Mouse (Mus musculus) megakaryocyte, adult 5-6 weeks (primary cell): ENCODE results near the gene Pdlim7. TPM values are rescaled to one million over a fixed set of nuclear protein-coding genes. Genes with fewer than 3 reads are reported as not detected.

Source experiments
- ATAC-seq: 2 replicates; pipeline ENCODE4 v1.8.0; 2016; ENCODE audit warnings: mild to moderate bottlenecking, inconsistent platforms; ENCODE audit not compliant: poor library complexity, severe bottlenecking
- total RNA-seq, 2 experiments: library from RNA; stranded (forward) in 1 of 2; stranded (reverse) in 1 of 2; fragments of 153-499, 151-499 nt in 1 of 2; fragments of 221-1000, 200-1000 nt in 1 of 2; gene quantifications; 2 replicates each; pipeline versions ENCODE4 v1.2.3 to v1.2.4; 2015 to 2017

Gene Pdlim7
- 23.8 and 25.9 TPM in 2 replicates for total RNA-seq (2015)
- 9.4 and 12.4 TPM in 2 replicates for total RNA-seq (2017)

DNA sequence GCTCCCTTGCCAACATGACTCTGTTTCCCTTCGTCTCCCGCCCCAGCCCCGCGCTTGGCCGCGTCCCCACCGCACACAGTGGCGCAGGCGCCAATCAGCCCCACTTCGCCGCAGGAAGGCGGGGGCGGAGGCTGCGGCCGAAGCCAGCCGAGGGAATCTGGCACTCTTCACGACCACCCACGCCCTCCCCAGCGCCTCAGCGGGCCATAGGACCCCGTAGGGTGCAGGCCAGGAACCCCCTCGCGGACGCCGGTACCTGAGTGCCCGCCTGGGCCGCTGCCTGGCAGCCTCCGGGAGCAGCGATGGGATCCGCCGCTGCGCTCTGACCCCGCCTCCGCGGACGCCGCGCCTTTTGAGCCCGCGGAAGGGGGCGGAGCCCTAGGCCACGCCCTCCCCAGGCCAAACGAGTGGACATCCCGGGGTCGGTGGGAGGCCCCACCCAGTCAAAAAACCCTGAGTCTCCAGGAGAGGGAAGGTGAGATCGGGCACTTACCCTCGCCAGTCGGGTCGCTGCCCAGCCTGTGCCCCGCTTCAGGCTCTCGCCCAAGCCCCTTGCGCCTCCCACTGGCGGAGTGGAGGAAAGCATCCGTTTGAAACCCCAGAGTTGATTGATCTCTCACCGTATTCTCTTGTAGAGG lies at the start of gene Pdlim7:
Gene Pdlim7 (minus strand): TSS at position 566 of the 638 bp plus-strand sequence.
- peak; percentile 78 for ATAC-seq

DNA sequence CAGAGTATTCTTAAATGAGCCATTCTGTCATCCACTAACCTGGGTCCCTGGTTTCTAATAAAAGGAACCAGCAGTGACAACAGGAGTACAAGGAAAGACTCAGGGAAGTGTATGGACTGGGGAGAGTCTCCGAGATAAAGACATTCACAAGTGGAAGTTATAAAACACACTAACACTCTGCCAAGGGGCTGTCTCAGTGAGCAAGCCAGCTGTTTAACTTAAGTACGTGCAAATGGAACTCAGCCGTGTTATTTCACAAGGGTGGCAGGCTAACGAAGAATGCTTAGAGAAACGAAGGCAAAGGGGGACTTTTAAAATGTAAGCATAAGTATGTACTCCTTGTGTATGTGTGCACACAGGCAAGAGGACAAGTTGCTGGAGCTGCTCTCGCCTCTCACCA lies 44.0 kb upstream of the Pdlim7 start:
- ATAC-seq = no peak

DNA sequence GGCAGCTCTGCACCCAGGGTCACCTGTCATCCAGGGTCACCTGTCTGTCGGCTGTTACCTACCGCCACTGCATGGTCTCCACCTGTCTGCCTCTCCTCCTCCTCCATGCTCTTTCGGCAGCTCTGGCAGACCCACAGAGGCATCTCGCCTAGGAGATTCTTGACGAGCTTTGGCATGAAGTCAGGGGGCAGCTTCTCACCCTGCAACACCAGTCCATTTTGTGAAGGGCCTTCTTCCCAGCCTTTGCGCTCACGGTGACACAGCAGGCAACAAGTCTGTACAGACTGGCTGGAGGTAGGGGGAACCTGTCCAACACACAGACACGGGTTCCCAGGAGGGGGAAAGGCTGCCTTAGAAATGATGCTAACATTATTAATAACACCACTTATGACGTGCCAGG lies 42.4 kb upstream of the Pdlim7 start:
- ATAC-seq = no peak

DNA sequence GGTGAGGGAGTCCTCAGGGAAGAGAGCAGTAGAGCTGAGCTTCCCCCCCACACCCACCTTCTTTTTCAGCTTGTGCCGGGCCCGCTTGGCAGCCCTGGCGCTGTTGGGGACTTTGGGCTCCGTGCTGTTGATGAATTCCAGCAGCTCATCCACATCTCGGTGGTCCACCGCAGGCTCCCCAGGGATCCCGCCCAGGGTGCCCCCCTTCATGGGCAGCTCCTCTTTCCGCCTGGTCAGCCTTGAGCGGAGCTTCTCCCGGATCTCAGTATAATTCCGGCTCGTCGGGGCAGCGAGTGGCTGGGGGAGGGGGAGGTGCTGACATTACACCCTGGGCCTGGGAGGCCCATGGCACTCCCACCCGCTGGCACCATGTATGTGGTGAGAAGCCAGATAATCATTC lies 35.6 kb upstream of the Pdlim7 start:
- ATAC-seq = no peak

DNA sequence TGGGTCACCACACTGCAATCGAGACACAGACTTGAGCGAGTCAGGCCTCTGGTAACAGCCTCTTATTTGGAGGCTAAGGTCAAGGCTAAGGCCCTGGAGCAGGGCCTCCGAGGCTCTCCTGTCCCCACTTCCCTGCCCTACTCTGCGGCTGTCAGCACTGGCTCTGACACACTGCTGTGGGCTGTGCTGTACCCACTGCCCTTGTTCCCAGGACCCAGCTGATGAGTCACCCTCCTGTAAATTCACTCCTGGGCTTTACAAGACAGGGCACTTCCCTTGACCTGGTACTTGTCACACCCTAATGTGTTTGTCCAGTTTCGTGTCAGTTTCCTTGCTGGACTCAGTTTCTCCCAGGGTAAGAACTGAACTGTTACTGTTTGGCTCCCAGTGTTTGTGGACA lies 35.0 kb upstream of the Pdlim7 start:
- ATAC-seq = no peak

DNA sequence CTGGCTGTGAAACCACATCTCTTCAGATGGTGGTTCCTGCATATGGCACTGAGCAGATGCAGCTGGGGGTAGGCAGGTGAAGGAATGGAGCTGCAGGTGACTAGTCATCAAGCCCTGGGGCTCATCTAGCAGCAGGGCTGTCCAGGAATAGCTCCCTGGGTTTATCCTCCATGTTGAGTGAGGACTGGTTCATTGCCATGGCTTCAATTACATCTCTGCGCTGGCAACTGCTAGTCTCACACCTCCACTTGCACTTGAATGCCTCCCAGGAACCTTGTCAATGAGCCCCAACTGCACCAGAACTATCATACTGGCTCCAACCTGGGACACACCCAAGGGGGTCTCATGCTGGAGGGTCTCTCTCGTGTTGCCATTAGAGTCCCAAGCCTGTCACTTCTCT lies 34.4 kb upstream of the Pdlim7 start:
- no peak for ATAC-seq

DNA sequence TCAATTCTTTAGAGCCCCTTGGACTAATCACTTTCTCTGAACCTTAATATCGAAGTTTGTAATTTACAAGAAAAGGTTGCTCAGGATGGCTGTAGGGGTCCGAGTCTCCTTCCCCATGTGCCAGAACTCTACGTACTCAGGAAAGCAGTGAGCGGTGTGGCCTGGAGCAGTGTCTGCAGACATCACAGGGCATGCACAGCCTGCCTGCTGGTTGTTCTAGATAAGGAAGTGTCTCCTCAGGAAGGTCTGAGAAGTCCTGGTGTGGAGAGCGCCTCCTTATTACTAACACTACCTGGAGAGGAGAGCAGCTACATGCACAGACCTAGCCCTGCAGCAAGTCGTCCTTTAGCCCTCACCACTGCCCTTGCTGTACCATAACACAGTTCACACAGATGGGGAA lies 31.3 kb upstream of the Pdlim7 start:
- ATAC-seq = no peak

DNA sequence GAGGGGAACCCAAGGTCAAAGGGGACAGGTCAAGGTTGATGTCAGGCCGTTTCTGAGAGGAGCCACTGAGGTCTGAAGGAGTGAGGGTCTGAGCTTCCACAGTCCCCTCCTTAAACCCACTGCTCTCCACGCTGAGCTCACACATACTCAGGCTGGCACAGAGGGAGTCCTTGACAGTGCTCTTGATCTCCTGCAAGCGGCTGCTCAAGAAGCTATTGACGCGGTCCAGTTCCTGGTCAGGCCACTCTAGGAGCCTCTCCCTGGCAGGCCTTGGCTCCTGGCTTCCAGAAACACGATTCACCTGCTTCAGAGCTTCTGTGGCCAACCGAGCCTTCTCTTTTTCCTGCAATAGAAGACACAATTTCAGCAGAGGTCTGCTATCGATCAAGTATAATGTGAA lies 30.0 kb upstream of the Pdlim7 start:
- ATAC-seq = no peak

DNA sequence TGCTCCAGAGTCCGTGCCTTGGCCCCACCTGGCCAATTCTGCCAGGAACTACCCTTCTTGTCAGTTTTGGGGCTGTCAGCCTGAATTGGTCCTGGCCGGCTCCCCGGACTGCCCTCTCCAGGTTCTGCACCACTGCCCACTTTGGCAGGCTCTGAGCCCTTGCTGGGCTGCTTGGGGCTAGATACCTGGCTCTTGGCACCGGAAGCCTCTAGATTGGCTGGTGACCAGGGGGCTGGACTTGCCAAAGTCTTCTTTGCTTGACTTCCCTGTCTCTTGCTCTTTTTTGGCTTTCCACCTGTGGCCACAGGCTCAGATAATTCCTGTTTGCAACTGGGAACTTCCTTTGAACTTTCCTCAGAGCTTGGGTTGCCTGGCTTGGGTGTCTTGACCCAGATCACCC lies 29.4 kb upstream of the Pdlim7 start:
- no peak for ATAC-seq

DNA sequence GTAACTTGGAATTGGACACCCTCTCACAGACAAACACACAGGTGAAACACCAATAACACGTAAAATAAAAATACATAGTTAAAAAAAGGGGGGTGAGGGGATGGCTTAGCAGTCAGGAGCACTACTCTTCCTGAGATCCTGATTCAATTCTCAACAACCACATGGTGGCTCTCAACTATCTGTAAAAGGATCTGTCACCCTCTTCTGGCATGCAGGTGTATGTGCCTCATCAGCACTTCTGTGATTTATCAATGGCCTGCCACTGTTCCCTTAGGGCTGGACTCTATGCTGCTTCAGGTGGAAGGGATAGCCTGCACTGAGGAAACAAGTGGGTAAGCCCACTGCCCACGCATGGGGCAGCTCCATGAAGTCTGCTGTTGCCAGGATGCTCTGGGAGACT lies 27.5 kb upstream of the Pdlim7 start:
- ATAC-seq = no peak

DNA sequence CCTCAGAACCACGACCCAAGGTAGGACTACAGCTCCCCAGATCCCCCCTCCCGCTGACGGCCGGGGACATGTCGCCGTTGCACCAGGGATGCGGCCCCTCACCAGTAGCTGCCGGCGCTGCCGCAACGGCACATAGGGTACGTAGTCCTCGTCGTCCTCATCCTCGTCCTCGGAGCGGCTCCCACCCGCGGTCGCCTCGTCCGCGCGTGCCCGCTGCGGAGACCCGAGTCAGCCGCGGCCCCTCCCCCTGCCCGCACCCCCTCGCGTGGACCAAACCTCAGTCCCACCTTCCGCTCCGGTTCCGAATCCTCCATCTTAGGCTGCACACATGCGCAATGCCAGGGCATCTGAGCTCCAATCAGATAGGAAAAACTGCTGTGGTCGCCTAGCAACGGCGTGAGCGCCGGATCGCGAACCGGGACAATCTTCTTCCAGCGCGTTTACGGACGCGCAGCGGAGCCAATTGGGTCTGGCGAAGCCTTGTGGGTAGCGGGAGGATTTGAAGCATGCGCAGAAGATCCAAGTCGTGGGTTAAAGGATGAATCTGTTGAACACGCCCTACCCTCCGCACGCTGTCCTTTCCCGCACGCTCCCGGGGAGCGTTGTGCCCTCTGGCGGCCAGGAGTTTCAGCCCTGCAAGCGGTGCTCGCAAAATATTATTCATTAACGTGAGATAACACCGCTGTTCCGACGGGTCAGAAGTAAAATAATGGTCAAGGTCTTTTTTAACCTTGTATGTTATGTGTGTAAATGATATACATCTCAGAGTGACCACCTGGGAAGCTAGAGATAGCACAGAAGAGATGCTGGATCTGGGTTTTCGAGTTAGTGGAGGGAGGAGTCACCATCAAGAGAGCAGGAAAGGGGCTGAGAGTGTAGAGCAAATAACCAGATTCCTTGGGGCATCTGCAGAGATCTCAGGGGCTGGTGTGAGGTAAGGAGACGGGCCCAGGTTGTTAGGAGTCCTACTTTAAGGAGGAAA lies 23.0 kb upstream of the Pdlim7 start, which contains the start of gene Ddx41:
Gene Ddx41 (minus strand): TSS at position 465 of the 982 bp plus-strand sequence.
- ATAC-seq = peak; percentile 97

DNA sequence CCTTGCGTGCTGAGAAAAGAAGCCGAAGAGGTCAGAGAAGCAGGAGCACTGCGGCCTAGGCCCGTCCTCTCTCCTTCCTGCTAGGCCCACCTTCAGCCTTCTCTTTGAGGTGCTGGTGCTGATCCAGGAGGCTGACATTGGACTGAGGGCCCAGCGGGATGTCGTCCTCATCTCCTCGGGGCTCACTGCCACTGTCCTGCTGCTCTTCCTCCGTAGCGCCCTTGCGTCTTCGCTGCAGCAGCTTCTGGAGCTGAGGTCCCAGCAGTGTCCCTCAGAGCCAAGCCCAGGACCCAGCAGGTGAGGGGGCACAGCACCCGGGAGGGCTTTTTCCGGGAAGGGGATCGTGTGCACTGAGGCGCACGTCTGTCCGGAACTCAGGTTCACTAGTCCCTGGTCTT lies 22.3 kb upstream of the Pdlim7 start:
- ATAC-seq = no peak

DNA sequence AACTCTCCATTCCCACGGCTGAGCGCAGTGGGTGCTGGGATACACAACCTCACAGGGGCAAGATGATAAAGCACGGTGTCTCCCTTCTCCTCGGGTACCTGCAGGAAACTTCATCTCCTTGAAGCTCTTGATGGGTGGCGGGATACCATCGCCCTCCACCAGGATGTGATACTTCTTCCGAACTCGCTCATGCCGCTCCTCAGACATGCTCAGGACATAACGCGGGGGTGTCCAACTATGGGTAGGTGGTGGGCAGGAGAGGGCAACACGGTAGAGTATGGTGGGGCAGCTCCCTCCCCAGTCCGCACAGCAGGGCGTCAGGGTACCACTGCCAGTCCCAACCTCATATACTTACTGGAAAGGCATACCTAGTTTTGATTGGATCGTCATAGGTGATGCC lies 21.7 kb upstream of the Pdlim7 start:
- no peak for ATAC-seq

DNA sequence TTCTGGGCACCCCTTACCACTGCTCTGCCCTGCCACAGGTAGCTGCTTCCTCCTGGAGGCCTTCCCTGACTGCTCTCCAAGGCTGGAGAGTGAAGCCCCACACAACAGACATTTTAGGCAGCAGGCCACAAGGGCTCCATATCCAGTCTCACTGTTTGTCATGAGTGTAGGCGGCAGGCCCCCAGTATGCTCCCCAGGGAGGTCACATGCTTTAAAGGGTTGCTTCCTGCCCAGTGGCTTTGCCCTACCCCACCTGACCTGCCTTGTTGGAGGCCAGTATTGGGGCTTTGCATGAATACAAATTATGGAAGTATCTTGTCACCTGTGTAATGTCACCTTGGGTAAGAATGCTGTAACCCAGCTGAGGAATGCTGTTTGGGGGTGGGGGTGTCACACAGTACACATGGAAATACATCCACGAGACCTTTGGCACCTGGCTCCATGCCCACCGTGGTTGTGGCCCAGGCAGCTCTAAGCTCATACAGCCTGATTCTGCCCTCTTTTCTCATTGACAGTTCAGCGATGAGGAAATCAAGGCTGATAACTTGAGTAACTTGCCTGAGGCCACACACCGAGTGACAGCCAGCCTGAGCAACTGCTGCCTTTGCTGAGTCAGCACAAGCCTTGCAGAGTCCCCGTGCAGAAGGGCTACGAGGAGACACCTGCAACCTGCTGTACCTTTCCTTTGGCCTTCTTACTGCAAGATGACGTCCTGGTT lies 15.9 kb upstream of the Pdlim7 start, which contains the start of gene Dok3:
Gene Dok3 (minus strand): TSS at position 99 of the 718 bp plus-strand sequence.
- peak; percentile 56 for ATAC-seq

DNA sequence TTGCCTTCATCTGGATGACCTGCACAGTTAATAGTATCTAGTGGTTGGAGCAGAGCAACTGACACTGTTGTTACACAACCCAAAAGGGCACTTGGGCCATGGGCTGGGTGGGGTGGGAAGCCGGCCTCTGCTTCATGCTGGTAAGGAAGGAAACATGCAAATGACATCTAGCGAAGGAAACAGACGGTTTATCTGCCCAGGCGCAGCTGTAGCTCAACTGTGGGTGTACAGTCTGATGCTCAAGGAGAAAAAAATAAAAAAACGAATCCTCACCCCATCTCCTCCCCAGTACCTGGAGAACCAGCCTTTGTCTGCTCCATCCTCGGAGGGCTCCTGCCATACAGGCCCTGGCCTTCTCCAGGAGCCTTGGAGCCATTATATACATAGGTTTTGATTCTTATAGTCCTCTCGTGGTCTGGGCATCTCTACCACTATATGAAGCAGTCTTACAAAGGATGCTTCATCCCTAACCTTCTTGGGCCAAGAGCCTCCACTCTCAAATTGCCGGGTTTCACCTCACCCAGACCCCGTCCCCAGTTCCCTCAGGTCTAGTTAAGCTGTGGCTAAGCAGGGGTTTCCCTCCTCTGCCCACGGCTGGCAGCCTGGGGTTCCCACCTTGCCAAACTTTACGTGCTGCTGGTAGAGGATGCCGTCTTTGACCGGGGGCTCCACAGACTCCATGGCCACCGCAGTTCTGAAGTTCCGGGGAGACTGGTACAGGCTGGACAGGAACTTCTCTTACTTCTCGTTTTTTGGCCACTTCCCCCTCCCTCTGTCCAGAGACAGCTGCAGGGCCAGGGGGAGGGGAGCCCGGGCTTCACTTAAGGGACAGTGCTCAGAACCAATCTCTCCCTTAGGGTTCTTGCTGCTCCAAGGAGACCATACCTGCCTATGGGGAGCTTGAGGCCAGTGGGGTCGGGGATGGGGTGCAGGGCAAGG lies 14.6 kb upstream of the Pdlim7 start:
- ATAC-seq = peak; percentile 69

DNA sequence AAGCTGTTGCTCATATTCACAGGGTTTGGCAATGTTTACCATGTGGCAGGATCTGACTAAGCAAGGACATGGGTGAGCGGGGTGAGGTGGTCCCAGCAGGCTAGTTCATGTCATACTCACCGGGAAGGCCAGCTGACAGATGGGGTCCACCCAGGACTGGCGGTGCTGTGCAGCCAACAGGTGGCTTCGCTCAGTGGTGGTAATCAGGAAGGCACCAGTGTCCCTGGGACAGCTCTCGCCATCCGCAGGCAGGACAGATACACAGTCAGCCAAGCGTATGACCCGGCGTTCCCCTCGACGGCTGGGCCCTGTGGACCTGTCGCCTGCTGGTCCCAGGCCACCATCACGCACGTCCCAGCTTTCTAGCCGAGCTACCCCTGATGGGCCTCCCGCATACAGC lies 13.7 kb upstream of the Pdlim7 start:
- ATAC-seq = no peak

DNA sequence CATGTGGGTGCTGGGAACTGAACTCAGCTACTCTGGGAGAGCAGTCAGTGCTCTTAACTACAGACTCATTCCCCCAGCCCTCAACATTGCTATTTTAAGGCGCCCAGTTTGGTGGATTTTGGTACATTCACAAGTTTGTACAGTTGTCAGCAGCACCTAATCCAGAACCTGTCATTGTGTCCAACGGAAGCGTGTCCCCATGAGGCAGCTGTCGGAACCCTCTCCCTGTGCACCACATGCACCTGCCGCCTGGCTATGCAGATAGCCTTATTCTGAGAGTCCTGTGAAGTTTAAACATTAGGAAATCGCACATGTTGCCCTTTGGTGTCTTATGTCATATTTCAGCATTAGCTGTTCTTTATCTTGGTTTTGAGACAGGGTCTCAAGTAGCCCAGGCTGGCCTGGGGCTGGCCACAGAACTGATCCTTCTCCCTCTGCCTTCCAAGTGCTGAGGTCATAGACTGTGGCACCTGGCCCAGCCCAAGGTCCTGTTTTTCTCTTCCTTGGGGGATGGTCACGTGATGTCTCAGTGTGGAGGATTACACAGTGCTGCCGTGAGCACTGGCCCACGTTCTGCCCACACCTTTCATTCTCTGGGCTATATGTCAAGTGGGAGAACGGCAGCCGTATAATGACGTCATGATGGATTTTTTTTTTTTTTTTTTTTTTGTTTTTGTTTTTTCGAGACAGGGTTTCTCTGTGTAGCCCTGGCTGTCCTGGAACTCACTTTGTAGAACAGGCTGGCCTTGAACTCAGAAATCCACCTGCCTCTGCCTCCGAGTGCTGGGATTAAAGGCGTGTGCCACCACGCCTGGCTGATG lies 12.5 kb upstream of the Pdlim7 start:
- peak; percentile 22 for ATAC-seq

DNA sequence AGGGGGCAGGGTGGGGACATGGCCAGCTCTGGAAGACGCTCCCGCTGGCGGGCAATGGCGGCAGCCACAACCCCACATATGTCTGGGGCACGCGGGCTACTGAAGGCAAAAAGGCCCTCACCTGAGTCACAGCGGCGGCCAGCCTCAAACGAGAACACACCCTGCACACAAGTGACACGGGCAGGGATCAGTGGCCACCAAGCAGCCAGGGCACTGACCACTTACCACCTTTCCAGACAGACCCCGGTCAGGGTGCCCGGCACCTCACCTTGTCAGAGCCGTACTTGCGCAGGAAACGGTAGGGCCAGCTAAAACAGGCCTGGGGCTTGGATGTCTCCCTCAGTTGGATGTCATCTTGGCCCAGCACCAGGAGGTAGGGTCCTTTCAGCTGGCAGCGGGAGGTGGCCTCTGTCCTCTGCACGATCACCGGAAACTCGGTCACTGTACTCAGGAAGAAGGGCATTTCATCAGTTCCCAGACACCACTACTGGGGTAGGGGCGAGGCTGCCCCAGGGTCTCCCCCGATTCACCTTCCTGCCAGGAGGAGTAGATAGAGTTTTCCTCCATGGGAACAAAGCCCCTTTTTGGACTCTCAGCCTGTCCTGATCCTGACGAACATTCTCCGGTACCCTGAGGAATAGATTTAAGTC lies 10.6 kb upstream of the Pdlim7 start:
- ATAC-seq = no peak

DNA sequence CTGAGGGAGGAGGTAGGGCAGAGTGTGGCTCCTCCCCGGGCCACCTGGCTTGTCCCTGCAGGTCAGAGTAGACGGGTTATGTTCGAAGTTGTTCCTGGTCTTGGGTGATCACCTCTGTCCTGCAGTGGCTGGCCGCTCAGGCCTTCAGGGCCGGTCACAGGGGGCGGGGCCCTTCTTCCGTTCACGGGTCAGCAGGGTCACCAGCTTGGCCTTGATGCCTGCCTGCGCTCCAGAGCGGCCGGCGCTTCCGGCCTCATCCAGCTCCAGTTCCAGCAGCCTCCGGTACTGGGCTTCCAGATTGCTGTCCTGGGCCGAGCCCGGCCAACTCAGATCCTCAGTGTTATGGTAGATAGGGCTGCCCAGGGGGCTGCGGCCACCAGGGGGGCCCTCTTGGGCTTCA lies 9.8 kb upstream of the Pdlim7 start:
- no peak for ATAC-seq
